Mouse (Mus musculus) left cerebral cortex, adult 18-20 months (tissue): ENCODE measurements at regions not wholly inside any gene's neighbourhood (a gene's known extent, or its start where the extent isn't known, plus 50 kb on each side); places are given as distances from the start of the nearest gene placed in this dataset.
"Not testable (repeated sequence)": the region's sequence is repeated elsewhere in the genome, so short reads cannot be mapped to it uniquely, and the experiment has no call there.

ENCODE experiments used
- DNase-seq, 2 experiments: peaks; one replicate each; pipeline ENCODE4 v3.0.0; 2021 to 2022; ENCODE audit warnings: low spot score in 2 of 2, mixed read lengths in 1 of 2

GRCm38 (mm10) chr16:80893761-80894160 lies 306.7 kb upstream of the Ncam2 start:
- peak; percentile 25 to 53 for DNase-seq

GRCm38 (mm10) chr16:80920711-80921279 lies 279.7 kb upstream of the Ncam2 start:
- DNase-seq: no peak

GRCm38 (mm10) chr16:80931017-80931416 lies 269.5 kb upstream of the Ncam2 start:
- DNase-seq: no peak

GRCm38 (mm10) chr16:80931477-80931876 lies 269.0 kb upstream of the Ncam2 start:
- DNase-seq: no peak

GRCm38 (mm10) chr16:80935741-80936140 lies 264.8 kb upstream of the Ncam2 start:
- no peak for DNase-seq

GRCm38 (mm10) chr16:80962141-80962540 lies 238.4 kb upstream of the Ncam2 start:
- no peak for DNase-seq

- no peak for DNase-seq
Measured at GRCm38 (mm10) chr16:80981573-80982105, 218.9 kb upstream of the Ncam2 start.

GRCm38 (mm10) chr16:80987816-80988215 lies 212.7 kb upstream of the Ncam2 start:
- DNase-seq: no peak

- not testable (repeated sequence) for DNase-seq
Measured at GRCm38 (mm10) chr16:81036831-81037230, 163.7 kb upstream of the Ncam2 start.

- DNase-seq: no peak
Measured at GRCm38 (mm10) chr16:81041262-81041661, 159.2 kb upstream of the Ncam2 start.

- no peak for DNase-seq
Measured at GRCm38 (mm10) chr16:81045686-81046085, 154.8 kb upstream of the Ncam2 start.

GRCm38 (mm10) chr16:81068330-81068729 lies 132.2 kb upstream of the Ncam2 start:
- no peak for DNase-seq
